Mouse (Mus musculus) midbrain, postnatal 0 days (tissue): Measurements from ENCODE around the gene Ccl3. TPM values are rescaled to one million over a fixed set of nuclear protein-coding genes. Genes with fewer than 3 reads are reported as not detected.

Experiments
- ATAC-seq: fragments of 200-750 bp; cut with Nextera tagmentation; 2 replicates; pipeline ENCODE4 v1.8.0; 2017; ENCODE audit warnings: moderate number of reproducible peaks, mild to moderate bottlenecking, moderate TSS enrichment, moderate library complexity; ENCODE audit not compliant: low FRiP score
- DNase-seq: peaks from one replicate; pipeline ENCODE4 v3.0.0-alpha.2; 2015; ENCODE audit warnings: low spot score
- H3K27ac ChIP-seq: fragments of 300-500 bp; sonication (generic); 2 replicates; pipeline ENCODE4 v1.5.1; 2014; ENCODE audit warnings: low read depth, mild to moderate bottlenecking, low read length, mixed read lengths
- H3K27me3 ChIP-seq: fragments of 300-500 bp; sonication (generic); 2 replicates; pipeline ENCODE4 v1.6.1; 2014; ENCODE audit warnings: low read length, control low read depth, mixed read lengths; ENCODE audit not compliant: insufficient read depth
- H3K36me3 ChIP-seq: fragments of 300-500 bp; sonication (generic); 2 replicates; pipeline ENCODE4 v1.6.1; 2014; ENCODE audit warnings: low read length, control low read depth, mixed read lengths; ENCODE audit not compliant: insufficient read depth
- H3K4me1 ChIP-seq: fragments of 300-500 bp; sonication (generic); 2 replicates; pipeline ENCODE4 v1.6.1; 2014; ENCODE audit warnings: mild to moderate bottlenecking, control low read depth, antibody characterized with exemption, low read length, mixed read lengths; ENCODE audit not compliant: insufficient read depth
- H3K4me2 ChIP-seq: fragments of 300-500 bp; sonication (generic); 2 replicates; pipeline ENCODE4 v1.6.1; 2014; ENCODE audit warnings: low read depth, mild to moderate bottlenecking, low read length, mixed read lengths; ENCODE audit not compliant: poor library complexity, severe bottlenecking
- H3K4me3 ChIP-seq: fragments of 300-500 bp; sonication (generic); 2 replicates; pipeline ENCODE4 v1.5.1; 2014; ENCODE audit warnings: low read depth, mild to moderate bottlenecking, low read length, moderate library complexity
- H3K9ac ChIP-seq: fragments of 300-500 bp; sonication (generic); replicated peaks from 2 replicates; pipeline ENCODE4 v1.6.1; 2014; ENCODE audit warnings: mild to moderate bottlenecking, low read length, moderate library complexity, mixed read lengths; ENCODE audit not compliant: poor library complexity, severe bottlenecking
- H3K9me3 ChIP-seq: fragments of 300-500 bp; sonication (generic); 2 replicates; pipeline ENCODE4 v1.6.1; 2016; ENCODE audit warnings: low read length, control low read depth
- CTCF ChIP-seq: IDR thresholded peaks from 2 replicates; pipeline ENCODE4 v1.5.1; 2016; ENCODE audit warnings: antibody characterized with exemption, mild to moderate bottlenecking
- WGBS: fragments of 180-500 bp; shearing (Covaris S2); extraction: QIAGEN DNeasy Blood & Tissue Kit; methylation state at CpG from one replicate; pipeline ENCODE4 v1.1.7; 2014; 5-methylcytosine and 5-hydroxymethylcytosine counted together
- polyA plus RNA-seq: library from polyadenylated mRNA; unstranded; fragments of >200 nt; fragmentation: Nextera tagmentation; extraction: Ambion mirVana; gene quantifications from 2 replicates; pipeline ENCODE4 v1.2.1, GENCODE M21; 2015
- total RNA-seq: library from RNA; depleted of rRNA; stranded (reverse); fragments of >200 nt; gene quantifications from 2 replicates; pipeline ENCODE4 v1.2.3, GENCODE M21; 2014; rRNA removed

The Ccl3 gene
- total and polyA plus RNA-seq, 2 experiments from 2014 or later, result 1.2 to 5.3 TPM

- DNase-seq (no peak), ATAC-seq (no peak)
- no peak for TF ChIP-seq CTCF
- H3K27ac ChIP-seq, result no peak overlapping the region
- H3K36me3 ChIP-seq, result no peaks in the 10 kb centered on the region
- H3K9me3 ChIP-seq, result no peaks in the 10 kb centered on the region
- no peak overlapping the region for H3K9ac ChIP-seq
- 91% methylated on average over 4 of the region's 4 CpGs for WGBS
- H3K27me3 ChIP-seq, result no peaks in the 10 kb centered on the region
- H3K4me1 ChIP-seq, result no peaks in the 10 kb centered on the region
- no peak overlapping the region for H3K4me3 ChIP-seq
- H3K4me2 ChIP-seq, result no peak overlapping the region
Measured at GRCm38 (mm10) chr11:83604698-83605097, 44.5 kb downstream of the Ccl3 start.

- Histone ChIP-seq H3K27me3 (no peaks in the 10 kb centered on the region), H3K4me3 (no peak overlapping the region), H3K4me1 (no peaks in the 10 kb centered on the region), H3K36me3 (no peaks in the 10 kb centered on the region), H3K27ac (no peak overlapping the region), H3K4me2 (no peak overlapping the region), H3K9ac (no peak overlapping the region), H3K9me3 (no peaks in the 10 kb centered on the region)
- no peak for TF ChIP-seq CTCF
- 96% methylated on average over 3 of the region's 3 CpGs for WGBS
- no peak for ATAC-seq
- no peak for DNase-seq
Measured at GRCm38 (mm10) chr11:83603399-83603798, 45.8 kb downstream of the Ccl3 start.

GRCm38 (mm10) chr11:83600576-83600975 lies 48.6 kb downstream of the Ccl3 start:
- ATAC-seq, result no peak
- no peak for TF ChIP-seq CTCF
- Histone ChIP-seq H3K4me1 (no peaks in the 10 kb centered on the region), H3K27ac (no peak overlapping the region), H3K9me3 (no peaks in the 10 kb centered on the region), H3K36me3 (no peaks in the 10 kb centered on the region), H3K27me3 (no peaks in the 10 kb centered on the region), H3K4me2 (no peak overlapping the region), H3K9ac (no peak overlapping the region), H3K4me3 (no peak overlapping the region)
- WGBS, result 93% methylated on average over 2 of the region's 2 CpGs
- DNase-seq, result no peak

- Histone ChIP-seq H3K4me1 (no peaks in the 10 kb centered on the region), H3K36me3 (no peaks in the 10 kb centered on the region), H3K27me3 (no peaks in the 10 kb centered on the region), H3K4me3 (no peak overlapping the region), H3K27ac (no peak overlapping the region), H3K9me3 (no peaks in the 10 kb centered on the region), H3K4me2 (no peak overlapping the region), H3K9ac (no peak overlapping the region)
- WGBS, result 90% methylated on average over 3 of the region's 3 CpGs
- no peak for ATAC-seq
- no peak for TF ChIP-seq CTCF
- DNase-seq, result no peak
Measured at GRCm38 (mm10) chr11:83598991-83599390, 50.2 kb downstream of the Ccl3 start.

GRCm38 (mm10) chr11:83598207-83598837 lies 50.8 kb downstream of the Ccl3 start:
- no peak for TF ChIP-seq CTCF
- H3K4me1 ChIP-seq, result no peaks in the 10 kb centered on the region
- no peak overlapping the region for H3K4me3 ChIP-seq
- no peak overlapping the region for H3K4me2 ChIP-seq
- DNase-seq (no peak), ATAC-seq (no peak)
- H3K9me3 ChIP-seq, result no peaks in the 10 kb centered on the region
- H3K27me3 ChIP-seq, result no peaks in the 10 kb centered on the region
- H3K36me3 ChIP-seq, result no peaks in the 10 kb centered on the region
- no peak overlapping the region for H3K27ac ChIP-seq
- no peak overlapping the region for H3K9ac ChIP-seq
- whole genome bisulfite sequencing, result 91% methylated on average over 3 of the region's 3 CpGs

Other genes starting within 250 kb of the Ccl3 start
- 110 and 126 TPM in 2 replicates for gene Rasl10b, start 240.2 kb downstream of the Ccl3 start, total RNA-seq
- 43.9 and 44.3 TPM in 2 replicates for gene Rasl10b, start 240.2 kb downstream of the Ccl3 start, polyA plus RNA-seq
- 0.44 and 0.85 TPM in 2 replicates for gene Gas2l2, start 219.9 kb downstream of the Ccl3 start, total RNA-seq
- 0.52 and 0.67 TPM in 2 replicates for gene Gas2l2, start 219.9 kb downstream of the Ccl3 start, polyA plus RNA-seq
- not detected in 2 replicates for gene 1700020L24Rik, start 211.7 kb downstream of the Ccl3 start, total RNA-seq
- 0.57 and 0.79 TPM in 2 replicates for gene 1700020L24Rik, start 211.7 kb downstream of the Ccl3 start, polyA plus RNA-seq
- 5.4 and 5.5 TPM in 2 replicates for gene Mmp28, start 186.3 kb downstream of the Ccl3 start, total RNA-seq
- 1.2 and 1.4 TPM in 2 replicates for gene Mmp28, start 186.3 kb downstream of the Ccl3 start, polyA plus RNA-seq
- 18.2 and 30.6 TPM in 2 replicates for gene Taf15, start 176.3 kb downstream of the Ccl3 start, total RNA-seq
- 6.5 and 9.6 TPM in 2 replicates for gene Taf15, start 176.3 kb downstream of the Ccl3 start, polyA plus RNA-seq
- gene Heatr9, start 127.2 kb downstream of the Ccl3 start, total RNA-seq, result not detected in 2 replicates
- not detected in 2 replicates for gene Heatr9, start 127.2 kb downstream of the Ccl3 start, polyA plus RNA-seq
- gene Ccl5, start 118.8 kb downstream of the Ccl3 start, total RNA-seq, result not detected in 2 replicates
- gene Ccl5, start 118.8 kb downstream of the Ccl3 start, polyA plus RNA-seq, result not detected in 2 replicates
- 1.3 and 2.9 TPM in 2 replicates for gene Ccl9, start 70.7 kb downstream of the Ccl3 start, total RNA-seq
- 1.9 and 2.8 TPM in 2 replicates for gene Ccl9, start 70.7 kb downstream of the Ccl3 start, polyA plus RNA-seq
- 1.8 and 2.4 TPM in 2 replicates for gene Ccl6, start 56.3 kb downstream of the Ccl3 start, total RNA-seq
- gene Ccl6, start 56.3 kb downstream of the Ccl3 start, polyA plus RNA-seq, result 3.6 and 4.4 TPM in 2 replicates
- gene Rpl9-ps1, start 3.7 kb downstream of the Ccl3 start, total RNA-seq, result not detected in 2 replicates
- gene Rpl9-ps1, start 3.7 kb downstream of the Ccl3 start, polyA plus RNA-seq, result not detected in 2 replicates
- not detected in 2 replicates for gene Ccl4, start 13.2 kb upstream of the Ccl3 start, total RNA-seq
- not detected in 2 replicates for gene Ccl4, start 13.2 kb upstream of the Ccl3 start, polyA plus RNA-seq
- gene Wfdc17, start 54.6 kb upstream of the Ccl3 start, total RNA-seq, result not detected in 2 replicates
- gene Wfdc17, start 54.6 kb upstream of the Ccl3 start, polyA plus RNA-seq, result 0.70 and 0.75 TPM in 2 replicates
- gene Wfdc18, start 59.7 kb upstream of the Ccl3 start, total RNA-seq, result not detected in 2 replicates
- gene Wfdc18, start 59.7 kb upstream of the Ccl3 start, polyA plus RNA-seq, result 1.3 TPM in 1 of 2 replicates, not detected in the other
- not detected in 2 replicates for gene Wfdc21, start 97.6 kb upstream of the Ccl3 start, total RNA-seq
- gene Wfdc21, start 97.6 kb upstream of the Ccl3 start, polyA plus RNA-seq, result not detected in 2 replicates
- 24.8 and 31.9 TPM in 2 replicates for gene Heatr6, start 104.3 kb upstream of the Ccl3 start, total RNA-seq
- gene Heatr6, start 104.3 kb upstream of the Ccl3 start, polyA plus RNA-seq, result 22.0 and 25.9 TPM in 2 replicates
- not detected in 2 replicates for gene Hnf1b, start 200.7 kb upstream of the Ccl3 start, total RNA-seq
- gene Hnf1b, start 200.7 kb upstream of the Ccl3 start, polyA plus RNA-seq, result 0.22 and 0.31 TPM in 2 replicates